Mouse (Mus musculus): ENCODE measurements at regions not wholly inside any gene's neighbourhood (a gene's known extent, or its start where the extent isn't known, plus 50 kb on each side); places are given as distances from the start of the nearest gene placed in this dataset.

DNA sequence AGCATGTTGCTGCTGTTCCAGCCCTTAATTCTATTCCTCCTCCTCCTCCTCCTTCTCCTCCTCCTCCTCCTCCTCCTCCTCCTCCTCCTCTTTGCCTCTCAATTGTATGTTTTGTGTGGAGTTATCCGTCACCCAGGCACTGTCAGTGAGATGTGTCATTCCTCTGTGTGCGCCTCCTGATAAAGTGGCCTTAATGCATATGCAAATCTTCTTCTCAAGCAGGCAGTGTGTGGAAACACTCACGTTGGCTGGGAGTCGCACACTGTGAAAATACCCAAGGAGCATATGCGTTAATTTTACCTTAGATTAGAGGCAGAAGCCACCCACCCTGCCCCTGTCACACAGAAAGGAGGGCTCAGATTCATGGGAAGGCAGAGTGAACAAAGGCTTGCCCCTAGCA is 401.0 kb downstream of the Tshz3 start:
- TF ChIP-seq POLR2A (IDR thresholded peaks at IDR 0.05; ENCODE audit: low read depth, low read length) (no peak), CTCF (conservative IDR thresholded peaks at IDR 0.05; ENCODE audit: insufficient read depth, insufficient read length, low read depth, low read length) (no peak)

Data from kidney, adult 2 months (tissue).